Mouse (Mus musculus) liver, adult (tissue): ENCODE results near the gene Batf2.

Source experiments
- GATA4 ChIP-seq: IDR thresholded peaks from 2 replicates; pipeline ENCODE4 v1.6.1; 2014; ENCODE audit warnings: mild to moderate bottlenecking, low read length; ENCODE audit not compliant: insufficient replicate concordance

Batf2 gene

GRCm38 (mm10) chr19:6140678-6141393 is at the start of gene Batf2:
TSS of gene Batf2 (plus strand) at chr19:6140983.
- no peak for TF ChIP-seq GATA4

- TF ChIP-seq GATA4 = no peak
Measured at GRCm38 (mm10) chr19:6094119-6094518, 46.7 kb upstream of the Batf2 start, which contains the start of gene AC131692.1. TSS of gene AC131692.1 (plus strand) at chr19:6094419.

- no peak for TF ChIP-seq GATA4
Measured at GRCm38 (mm10) chr19:6097847-6098246, 42.9 kb upstream of the Batf2 start.

GRCm38 (mm10) chr19:6101186-6101585 is 39.6 kb upstream of the Batf2 start:
- no peak for TF ChIP-seq GATA4

GRCm38 (mm10) chr19:6102169-6102853 is 38.5 kb upstream of the Batf2 start:
- no peak for TF ChIP-seq GATA4

- TF ChIP-seq GATA4 = no peak
Measured at GRCm38 (mm10) chr19:6104476-6104875, 36.3 kb upstream of the Batf2 start.

GRCm38 (mm10) chr19:6105586-6105985 is 35.2 kb upstream of the Batf2 start, which contains the start of gene Naaladl1:
TSS of gene Naaladl1 (plus strand) at chr19:6105782.
- TF ChIP-seq GATA4 = no peak

GRCm38 (mm10) chr19:6113116-6113515 is 27.7 kb upstream of the Batf2 start:
- TF ChIP-seq GATA4 = no peak

GRCm38 (mm10) chr19:6116113-6116850 is 24.5 kb upstream of the Batf2 start:
- no peak for TF ChIP-seq GATA4

GRCm38 (mm10) chr19:6117346-6117985 is 23.3 kb upstream of the Batf2 start:
- no peak for TF ChIP-seq GATA4

- no peak for TF ChIP-seq GATA4
Measured at GRCm38 (mm10) chr19:6117986-6118676, 22.7 kb upstream of the Batf2 start, which contains the start of gene Sac3d1. TSS of gene Sac3d1 (minus strand) at chr19:6118650.

GRCm38 (mm10) chr19:6118677-6119185 is 22.1 kb upstream of the Batf2 start:
- no peak for TF ChIP-seq GATA4

GRCm38 (mm10) chr19:6121761-6122160 is 19.0 kb upstream of the Batf2 start:
- TF ChIP-seq GATA4 = no peak

- TF ChIP-seq GATA4 = no peak
Measured at GRCm38 (mm10) chr19:6123330-6123729, 17.5 kb upstream of the Batf2 start.
